Mouse (Mus musculus) frontal cortex, adult (tissue): Measurements from ENCODE around the gene Slc35a1.
"Not testable (repeated sequence)": the region's sequence is repeated elsewhere in the genome, so short reads cannot be mapped to it uniquely, and the experiment has no call there.

Source experiments
- ATAC-seq: cut with Nextera tagmentation; 2 replicates; pipeline ENCODE4 v1.9.2; 2017; ENCODE audit warnings: mild to moderate bottlenecking, moderate library complexity, mixed read lengths; ENCODE audit not compliant: low TSS enrichment

The Slc35a1 gene

GRCm38 (mm10) chr4:34686874-34687567 lies at the start of gene Slc35a1:
TSS of gene Slc35a1 (minus strand) at chr4:34687438.
- ATAC-seq = peak; percentile 98

GRCm38 (mm10) chr4:34734461-34734860 lies 47.2 kb upstream of the Slc35a1 start:
- ATAC-seq = no peak

- ATAC-seq = 0 out of 2 replicates have a peak, but pooled peaks have one; percentile 38
Observed at GRCm38 (mm10) chr4:34733415-34733814, 46.2 kb upstream of the Slc35a1 start.

DNA sequence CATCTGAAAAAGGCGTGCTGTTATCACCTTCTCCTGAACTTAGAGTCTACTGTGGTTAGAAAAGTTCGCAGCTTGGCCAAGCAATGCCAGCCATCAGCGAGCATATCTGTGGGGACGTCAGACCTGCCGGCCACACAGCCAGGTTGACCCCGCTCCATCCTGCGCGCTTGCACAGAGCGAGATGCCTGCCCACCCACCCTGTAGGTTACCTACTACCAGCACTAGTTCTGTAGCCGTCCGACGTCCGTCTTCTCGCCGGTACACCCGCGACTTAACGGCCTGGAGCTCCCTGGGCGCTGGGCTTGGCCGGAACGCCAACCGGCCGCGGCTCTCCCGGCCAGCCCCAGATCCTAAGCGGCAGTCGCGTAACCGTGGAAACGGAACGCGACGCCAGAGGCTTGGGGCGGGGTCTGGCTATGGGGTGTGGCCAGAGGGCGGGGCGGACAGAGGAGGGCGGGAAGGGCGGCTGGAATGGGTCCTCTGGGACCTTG lies 42.7 kb upstream of the Slc35a1 start, which contains the start of gene Cfap206:
Gene Cfap206 (minus strand): TSS at position 356 of the 491 bp plus-strand sequence.
- peak; percentile 99 for ATAC-seq

GRCm38 (mm10) chr4:34725710-34726109 lies 38.5 kb upstream of the Slc35a1 start:
- ATAC-seq = not testable (repeated sequence)

DNA sequence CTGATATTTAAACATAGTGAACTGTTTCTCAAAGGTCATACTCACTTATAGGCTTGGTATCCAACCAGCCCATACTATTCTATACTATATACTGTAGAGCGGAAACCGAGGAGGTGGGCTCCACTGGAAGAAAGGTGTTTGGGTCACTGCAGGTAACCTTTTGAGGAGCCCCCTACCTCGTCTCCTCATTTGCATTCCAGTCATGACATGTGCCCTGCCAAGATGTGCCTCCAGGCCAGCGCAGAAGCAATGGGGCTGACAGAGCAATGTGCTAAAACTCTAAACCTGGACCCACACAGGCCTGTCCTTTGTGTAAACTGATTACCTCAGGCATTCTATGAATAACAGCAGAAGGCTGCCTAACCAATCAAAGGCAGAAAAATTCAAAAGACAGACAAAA lies 37.1 kb upstream of the Slc35a1 start:
- ATAC-seq = no peak

DNA sequence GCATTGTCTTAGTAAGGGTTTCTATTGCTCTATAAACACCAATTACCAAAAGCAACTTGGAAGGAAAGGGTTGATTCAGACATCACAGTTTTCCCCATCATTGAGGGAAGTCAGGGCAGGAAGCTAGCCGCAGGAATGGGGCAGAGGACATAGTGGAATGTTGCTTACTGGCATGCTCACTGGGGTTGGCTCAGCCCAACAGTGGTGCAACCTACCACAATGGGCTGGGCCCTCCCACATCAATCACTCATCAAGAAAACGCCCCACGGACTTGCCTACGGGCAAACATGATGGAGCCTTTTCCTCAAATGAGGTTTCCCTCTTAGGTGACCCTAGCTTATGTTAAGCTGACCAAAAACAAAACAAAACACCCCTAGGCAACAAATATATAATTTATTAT lies 35.9 kb upstream of the Slc35a1 start:
- no peak for ATAC-seq

GRCm38 (mm10) chr4:34720127-34720895 lies 33.1 kb upstream of the Slc35a1 start:
- ATAC-seq = no peak

- ATAC-seq = no peak
Observed at GRCm38 (mm10) chr4:34719421-34719820, 32.2 kb upstream of the Slc35a1 start.

DNA sequence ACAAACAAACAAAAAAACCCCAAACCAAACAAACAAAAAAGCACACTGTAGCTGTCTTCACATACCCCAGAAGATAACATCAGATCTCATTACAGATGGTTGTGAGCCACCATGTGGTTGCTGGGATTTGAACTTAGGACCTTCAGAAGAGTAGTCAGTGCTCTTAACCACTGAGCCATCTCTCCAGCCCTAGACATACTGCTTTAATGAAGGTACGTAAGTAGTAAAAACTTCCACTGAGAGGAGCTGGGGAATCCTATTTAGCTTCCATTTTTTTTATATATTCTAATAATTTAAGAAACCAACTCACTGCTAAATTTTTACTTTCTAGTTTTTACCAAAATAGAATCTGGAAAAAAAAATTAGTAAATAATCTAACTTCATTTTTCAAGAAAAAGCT lies 27.8 kb upstream of the Slc35a1 start:
- ATAC-seq = no peak

GRCm38 (mm10) chr4:34708127-34708526 lies 20.9 kb upstream of the Slc35a1 start:
- ATAC-seq = peak; percentile 98

DNA sequence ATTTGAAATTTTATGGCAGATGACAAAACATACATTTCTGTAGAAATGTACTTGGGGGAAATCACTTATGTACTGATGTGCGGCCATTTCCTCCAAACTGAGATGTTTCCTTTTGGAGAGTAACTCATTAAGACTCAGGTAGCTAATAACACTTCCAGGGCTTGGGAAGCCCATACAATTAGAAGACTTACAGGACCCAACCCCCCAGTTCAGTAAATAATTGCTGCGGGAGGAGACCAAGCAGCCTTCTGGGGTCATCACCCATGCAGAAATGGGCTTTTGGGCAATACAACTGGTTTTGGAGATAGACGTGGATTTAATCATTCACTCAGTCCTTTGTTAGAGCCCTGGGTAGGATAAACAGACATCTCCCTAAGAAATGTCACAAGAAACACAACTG lies 20.0 kb upstream of the Slc35a1 start:
- ATAC-seq = no peak

GRCm38 (mm10) chr4:34703029-34703428 lies 15.8 kb upstream of the Slc35a1 start:
- ATAC-seq = no peak

DNA sequence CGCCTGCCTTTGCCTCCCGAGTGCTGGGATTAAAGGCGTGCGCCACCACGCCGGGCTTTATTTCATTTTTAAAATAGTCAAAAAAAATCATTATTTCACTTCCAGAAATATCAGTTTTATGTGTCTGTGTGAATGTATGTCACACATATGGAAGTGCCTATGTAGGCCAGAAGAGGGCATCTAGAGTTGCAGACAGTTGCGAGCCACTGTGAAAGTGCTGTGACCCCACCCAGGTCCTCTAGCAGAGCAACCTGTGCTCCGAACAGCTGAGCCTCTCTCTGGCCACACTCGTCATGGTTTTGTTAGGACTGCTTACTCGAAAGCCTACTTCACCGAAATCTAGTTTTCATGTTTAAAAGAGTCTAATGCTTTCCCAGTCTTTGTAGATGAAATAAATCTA lies 15.0 kb upstream of the Slc35a1 start:
- ATAC-seq = no peak

DNA sequence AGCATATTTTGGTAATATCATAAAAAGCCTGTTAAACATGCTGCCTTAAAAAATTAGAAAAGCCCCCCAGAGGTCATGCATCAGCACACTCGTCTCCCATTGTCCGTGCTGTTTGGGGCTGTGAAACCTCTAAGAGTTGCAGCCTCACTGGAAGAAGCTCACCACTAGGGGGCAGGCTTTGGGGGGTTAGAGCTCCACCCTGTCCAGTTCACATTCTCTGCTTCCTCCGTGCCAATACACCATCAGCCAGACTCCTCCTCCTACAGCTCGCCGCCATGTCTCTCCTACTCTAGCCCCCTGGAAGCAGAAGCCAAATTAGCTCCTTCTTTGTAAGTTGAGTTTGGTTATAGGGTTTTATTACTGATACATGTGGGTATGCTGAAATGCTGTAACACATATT lies 14.3 kb upstream of the Slc35a1 start:
- ATAC-seq = peak; percentile 55; the same call in 1 of the 2 replicates

GRCm38 (mm10) chr4:34688021-34688420 lies 783 bp upstream of the Slc35a1 start:
- ATAC-seq = no peak

- ATAC-seq = no peak
Observed at GRCm38 (mm10) chr4:34680530-34680929, 6.7 kb downstream of the Slc35a1 start.

DNA sequence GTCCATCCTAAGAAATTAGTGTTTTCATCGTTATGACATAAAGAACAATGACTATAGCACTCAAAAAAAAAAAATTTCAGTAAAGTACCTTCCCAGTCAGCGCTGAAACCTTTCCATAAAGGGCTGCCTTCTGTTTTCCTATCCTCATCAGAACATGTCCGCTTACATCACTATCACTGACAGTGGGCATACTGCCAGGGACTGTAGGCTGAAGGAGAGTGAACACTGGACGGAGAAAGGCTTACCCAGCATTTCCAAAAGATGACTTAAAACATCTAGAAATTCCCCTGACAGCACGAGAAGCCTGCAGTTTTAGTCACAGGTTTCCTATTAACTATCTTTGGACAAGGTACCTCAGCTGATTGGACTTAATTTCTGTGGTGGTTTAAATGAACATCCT lies 13.5 kb downstream of the Slc35a1 start:
- peak; percentile 73 for ATAC-seq

DNA sequence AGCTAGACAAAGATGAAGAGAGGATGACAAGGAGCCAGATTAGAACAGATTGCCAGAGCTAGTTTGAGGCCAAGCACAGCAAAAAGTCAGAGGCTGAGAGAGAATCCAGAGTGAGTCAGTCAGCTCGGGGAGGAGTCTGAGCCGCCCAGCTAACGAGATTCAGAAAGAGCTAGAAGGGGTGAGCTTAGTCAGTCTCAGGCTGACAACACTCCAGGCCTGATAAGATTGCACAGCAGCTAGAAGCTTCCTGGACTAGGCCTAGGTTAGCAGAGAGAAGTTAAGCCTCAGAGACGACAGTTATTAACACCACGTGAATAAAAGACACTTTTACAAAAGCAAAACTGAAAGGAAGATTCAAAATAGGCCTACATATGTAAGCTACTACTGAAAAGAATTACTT lies 19.3 kb downstream of the Slc35a1 start:
- no peak for ATAC-seq

DNA sequence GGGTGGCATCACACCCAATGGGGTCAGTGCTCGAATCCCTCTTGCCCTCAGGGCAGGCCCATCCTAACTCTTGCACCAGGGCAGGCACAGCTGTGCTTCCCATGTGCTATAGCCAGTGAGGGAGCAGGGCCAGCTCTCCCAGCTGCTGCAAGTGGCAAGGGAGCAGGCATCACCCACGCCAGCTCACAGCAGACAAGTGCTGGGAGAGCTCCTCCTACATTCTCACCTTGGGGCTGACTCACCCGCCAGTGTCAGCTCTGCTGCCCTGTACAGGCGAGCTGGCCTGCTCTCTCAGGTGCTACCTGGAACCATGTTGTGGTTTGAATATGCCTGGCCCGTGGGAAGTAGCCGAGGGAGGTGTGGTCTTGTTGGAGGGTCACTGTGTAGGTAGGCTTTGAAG lies 25.3 kb downstream of the Slc35a1 start:
- ATAC-seq = peak; percentile 83

- peak; percentile 21 for ATAC-seq
Observed at GRCm38 (mm10) chr4:34661514-34661913, 25.7 kb downstream of the Slc35a1 start.

DNA sequence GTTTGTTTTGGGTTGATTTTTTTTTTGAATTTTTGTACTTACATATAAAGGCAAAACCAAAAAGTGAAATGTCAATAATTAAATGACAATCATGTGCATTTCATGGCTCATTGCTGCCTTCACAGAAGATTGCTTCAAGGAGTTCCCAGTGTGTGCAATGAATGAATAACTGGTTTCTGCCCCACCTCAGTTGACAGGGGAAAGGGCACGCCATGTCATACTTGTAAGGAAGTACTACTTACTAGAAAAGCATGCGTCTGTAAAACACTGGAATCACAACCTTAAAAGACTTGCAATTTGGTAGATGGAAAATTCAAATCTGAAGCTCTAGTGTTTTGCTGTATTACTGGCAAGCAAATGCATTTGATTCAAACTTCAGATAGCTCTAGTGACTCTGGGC lies 28.2 kb downstream of the Slc35a1 start:
- no peak for ATAC-seq

DNA sequence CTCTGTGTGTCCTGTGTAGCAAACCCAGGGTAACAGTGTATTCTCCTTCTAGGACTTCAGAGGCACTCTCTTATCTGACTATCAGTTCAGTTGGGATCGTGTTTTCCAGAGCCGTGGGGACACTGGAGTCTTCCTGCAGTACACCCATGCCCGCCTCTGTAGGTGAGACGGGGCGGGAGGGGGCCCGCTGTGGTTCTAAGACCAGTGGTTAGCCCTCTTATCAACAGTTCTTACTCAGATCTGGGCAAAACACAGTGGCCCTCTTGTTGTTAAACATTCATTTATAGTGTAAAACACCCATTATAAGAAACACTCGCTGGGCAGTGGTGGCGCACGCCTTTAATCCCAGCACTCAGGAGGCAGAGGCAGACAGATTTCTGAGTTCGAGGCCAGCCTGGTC lies 31.1 kb downstream of the Slc35a1 start:
- no peak for ATAC-seq
